Mouse (Mus musculus): ENCODE data around the gene Bcl2l12. TPM values are rescaled to one million over a fixed set of nuclear protein-coding genes. Genes with fewer than 3 reads are reported as not detected.

Gene Bcl2l12
- polyA plus RNA-seq, 1 experiment from 2014 or later, result 83.9 TPM

DNA sequence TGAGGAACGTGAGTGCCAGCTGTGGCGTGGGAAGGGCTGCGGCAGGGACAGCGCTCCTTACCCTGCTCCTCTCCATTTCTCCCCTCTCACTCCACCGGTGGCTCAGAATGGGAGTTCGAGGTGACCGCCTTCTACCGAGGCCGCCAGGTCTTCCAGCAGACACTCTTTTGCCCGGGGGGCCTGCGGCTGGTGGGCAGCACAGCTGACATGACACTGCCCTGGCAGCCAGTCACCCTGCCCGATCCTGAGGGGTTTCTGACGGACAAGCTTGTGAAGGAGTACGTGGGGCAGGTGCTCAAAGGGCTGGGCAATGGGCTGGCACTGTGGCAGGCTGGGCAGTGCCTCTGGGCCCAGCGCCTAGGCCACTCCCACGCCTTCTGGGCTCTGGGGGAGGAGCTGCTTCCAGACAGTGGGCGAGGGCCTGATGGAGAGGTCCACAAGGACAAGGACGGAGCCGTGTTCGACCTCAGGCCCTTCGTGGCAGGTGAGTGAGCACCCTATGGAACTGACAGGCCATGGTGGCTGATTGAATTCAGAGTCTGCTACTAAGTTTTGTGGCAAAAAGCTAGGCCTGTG is 2.1 kb upstream of the Bcl2l12 start:
- Histone ChIP-seq H3K9me3 (no peaks in the 10 kb centered on the region), H3K4me3 (peak overlapping the region; percentile 3; the same call in 1 of the 2 replicates), H3K4me1 (peaks cover 38% of the 10 kb centered on the region), H3K27ac (no peak overlapping the region), H3K27me3 (ENCODE audit: poor library complexity, severe bottlenecking) (no peaks in the 10 kb centered on the region), H3K36me3 (replicated peaks) (peaks cover 72% of the 10 kb centered on the region)
- DNase-seq (ENCODE audit: extremely low spot score, low spot score), result no peak
- WGBS, result 90% methylated on average over 21 of the region's 21 CpGs

DNA sequence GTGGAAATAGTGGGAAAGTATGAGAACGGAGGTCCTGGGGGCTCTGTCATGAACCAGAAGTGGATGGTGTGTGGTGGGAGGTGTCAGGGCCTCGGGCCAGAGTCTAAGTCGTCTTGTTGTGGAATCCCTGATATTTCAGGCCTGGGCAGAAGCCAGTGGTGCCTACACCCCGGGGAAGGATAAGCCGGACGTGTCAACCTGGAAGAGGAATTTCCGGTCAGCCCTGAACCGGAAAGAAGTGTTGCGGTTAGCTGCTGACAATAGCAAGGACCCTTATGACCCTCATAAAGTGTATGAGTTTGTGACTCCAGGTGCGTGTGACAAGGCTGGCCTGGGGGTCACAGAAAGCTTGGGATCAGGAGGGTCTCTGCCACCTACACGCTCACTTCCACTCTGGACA is 1.2 kb upstream of the Bcl2l12 start:
- H3K27me3 ChIP-seq (ENCODE audit: poor library complexity, severe bottlenecking), result no peaks in the 10 kb centered on the region
- peaks cover 44% of the 10 kb centered on the region for H3K4me1 ChIP-seq
- 90% methylated on average over 11 of the region's 11 CpGs for WGBS
- peaks cover 72% of the 10 kb centered on the region for H3K36me3 ChIP-seq (replicated peaks)
- no peaks in the 10 kb centered on the region for H3K9me3 ChIP-seq
- DNase-seq (ENCODE audit: extremely low spot score, low spot score), result no peak
- no peak overlapping the region for H3K27ac ChIP-seq
- H3K4me3 ChIP-seq, result peak overlapping the region; percentile 14; the same call in 1 of the 2 replicates

GRCm38 (mm10) chr7:44997940-44998428 is 528 bp downstream of the Bcl2l12 start:
- no peaks in the 10 kb centered on the region for H3K27me3 ChIP-seq (ENCODE audit: poor library complexity, severe bottlenecking)
- peak overlapping the region; percentile 80 for H3K4me3 ChIP-seq
- peaks cover 72% of the 10 kb centered on the region for H3K36me3 ChIP-seq (replicated peaks)
- H3K27ac ChIP-seq, result peak overlapping the region; percentile 96
- no peaks in the 10 kb centered on the region for H3K9me3 ChIP-seq
- 3% methylated on average over 15 of the region's 15 CpGs for WGBS
- DNase-seq (ENCODE audit: extremely low spot score, low spot score), result no peak
- peaks cover 46% of the 10 kb centered on the region for H3K4me1 ChIP-seq

DNA sequence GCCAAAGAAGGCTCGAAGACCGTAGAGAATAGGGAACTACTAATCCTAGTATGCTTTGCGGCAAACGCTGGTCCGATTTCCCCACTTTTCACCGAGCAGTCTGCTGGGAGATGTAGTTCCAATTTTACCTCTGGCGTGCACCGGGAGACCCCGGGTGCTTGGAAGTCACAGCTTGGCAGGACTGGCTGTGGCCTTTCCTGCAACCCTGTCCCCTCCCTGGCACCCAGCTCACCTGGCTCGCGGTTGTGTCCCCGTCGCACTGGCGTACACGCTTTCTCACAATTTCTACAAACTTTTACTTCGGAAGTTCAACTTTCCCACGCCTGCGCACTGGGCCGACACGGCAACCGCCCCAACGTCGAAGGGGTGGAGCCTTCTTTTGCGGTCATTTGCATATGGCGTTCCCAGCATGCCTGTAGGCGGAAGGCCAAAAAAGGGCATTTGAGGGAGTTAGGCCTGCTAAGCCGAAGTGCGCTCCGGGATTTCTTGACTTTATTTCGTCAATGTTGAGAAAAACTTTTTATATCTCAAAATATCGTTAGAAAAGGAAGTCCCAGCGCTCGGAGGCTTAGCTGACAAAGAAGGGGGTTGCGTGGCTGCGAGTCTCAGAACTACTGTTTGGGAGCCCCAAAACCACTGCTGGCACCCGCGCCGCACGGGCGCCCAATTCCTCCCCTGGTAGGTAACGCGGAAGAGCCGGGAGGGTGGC is 1.1 kb downstream of the Bcl2l12 start, which contains the start of gene Irf3:
Gene Irf3 (plus strand): TSS at position 418 of the 709 bp plus-strand sequence.
- Histone ChIP-seq H3K27me3 (ENCODE audit: poor library complexity, severe bottlenecking) (no peaks in the 10 kb centered on the region), H3K27ac (peak within 1 kb of the TSS; percentile 96), H3K36me3 (replicated peaks) (peaks cover 72% of the 10 kb centered on the region), H3K4me3 (peak within 1 kb of the TSS; percentile 80), H3K4me1 (peaks cover 46% of the 10 kb centered on the region), H3K9me3 (no peaks in the 10 kb centered on the region)
- WGBS, result under 1% methylated on average over 43 of the region's 43 CpGs
- DNase-seq (ENCODE audit: extremely low spot score, low spot score), result peak; percentile 95

DNA sequence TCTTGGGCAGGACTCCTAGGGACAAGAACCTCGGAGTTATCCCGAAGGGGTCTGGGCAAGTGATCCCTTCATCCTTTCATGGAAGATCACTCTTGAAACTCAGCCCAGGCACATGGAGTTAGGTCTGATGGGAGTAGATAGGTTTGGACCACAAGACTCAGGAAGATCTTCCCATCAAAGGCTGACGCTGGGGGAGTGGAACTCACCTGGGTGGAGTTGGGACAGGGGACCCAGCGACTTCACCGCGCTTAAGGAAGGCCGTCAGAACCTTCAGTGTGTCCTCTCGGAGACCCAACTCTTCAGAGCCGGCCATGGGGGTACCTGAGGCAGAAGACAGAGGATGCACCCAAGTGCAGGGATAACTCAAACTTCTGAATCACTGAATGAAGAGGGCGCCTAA is 1.8 kb downstream of the Bcl2l12 start:
- 18% methylated on average over 10 of the region's 10 CpGs for WGBS
- no peak for DNase-seq (ENCODE audit: extremely low spot score, low spot score)
- Histone ChIP-seq H3K27me3 (ENCODE audit: poor library complexity, severe bottlenecking) (no peaks in the 10 kb centered on the region), H3K36me3 (replicated peaks) (peaks cover 72% of the 10 kb centered on the region), H3K4me1 (peaks cover 46% of the 10 kb centered on the region), H3K4me3 (peak overlapping the region; percentile 80), H3K9me3 (no peaks in the 10 kb centered on the region), H3K27ac (peak overlapping the region; percentile 96)

GRCm38 (mm10) chr7:44986879-44987718 is 11.4 kb downstream of the Bcl2l12 start:
- DNase-seq (ENCODE audit: extremely low spot score, low spot score), result peak; percentile 89
- peak overlapping the region; percentile 97 for H3K4me3 ChIP-seq
- peak overlapping the region; percentile 99 for H3K27ac ChIP-seq
- peaks cover 42% of the 10 kb centered on the region for H3K4me1 ChIP-seq
- peaks cover 71% of the 10 kb centered on the region for H3K36me3 ChIP-seq (replicated peaks)
- no peaks in the 10 kb centered on the region for H3K9me3 ChIP-seq
- under 1% methylated on average over 29 of the region's 29 CpGs for WGBS
- H3K27me3 ChIP-seq (ENCODE audit: poor library complexity, severe bottlenecking), result no peaks in the 10 kb centered on the region

DNA sequence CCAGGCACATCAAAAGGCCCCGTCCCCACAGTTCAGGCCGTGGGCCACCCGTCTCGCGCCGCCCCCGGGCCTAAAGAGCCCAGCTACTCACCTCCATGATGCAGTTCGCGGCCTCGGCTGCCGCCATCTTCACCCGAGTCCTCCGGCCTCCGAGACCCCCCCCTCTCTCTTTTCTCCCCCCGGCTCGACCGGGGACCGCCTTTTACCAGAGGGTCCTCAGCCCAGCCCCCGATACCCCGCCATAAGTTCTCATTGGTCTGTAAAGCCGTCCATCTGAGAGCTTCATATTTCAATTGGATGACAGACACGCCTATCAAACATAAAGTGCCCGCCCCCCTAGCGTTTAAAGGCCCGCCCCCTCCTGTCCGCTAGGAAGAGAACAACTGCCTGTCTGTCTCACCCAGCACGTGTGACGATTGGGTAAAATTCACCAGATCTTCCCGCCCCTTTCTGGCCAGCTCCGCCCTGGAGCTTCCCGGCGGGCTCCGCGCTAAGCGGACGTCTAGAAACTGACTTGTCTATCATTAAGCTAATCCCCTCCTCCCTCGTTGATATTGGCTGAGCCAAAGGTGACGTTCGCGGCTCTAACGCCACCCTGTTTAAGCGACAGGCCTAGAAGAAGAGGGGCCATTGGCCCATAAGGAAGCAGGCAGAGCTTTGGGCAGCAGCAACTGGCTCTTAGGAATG is 12.2 kb downstream of the Bcl2l12 start, which contains the start of gene Prmt1:
Gene Prmt1 (minus strand): TSS at position 377 of the 687 bp plus-strand sequence.
- Histone ChIP-seq H3K9me3 (no peaks in the 10 kb centered on the region), H3K27me3 (ENCODE audit: poor library complexity, severe bottlenecking) (no peaks in the 10 kb centered on the region), H3K4me1 (peaks cover 42% of the 10 kb centered on the region), H3K36me3 (replicated peaks) (peaks cover 71% of the 10 kb centered on the region), H3K4me3 (peak within 1 kb of the TSS; percentile 97), H3K27ac (peak within 1 kb of the TSS; percentile 99)
- DNase-seq (ENCODE audit: extremely low spot score, low spot score), result peak; percentile 98
- WGBS, result under 1% methylated on average over 42 of the region's 42 CpGs

- Histone ChIP-seq H3K27me3 (ENCODE audit: poor library complexity, severe bottlenecking) (no peaks in the 10 kb centered on the region), H3K36me3 (replicated peaks) (peaks cover 71% of the 10 kb centered on the region), H3K27ac (peak overlapping the region; percentile 99), H3K9me3 (no peaks in the 10 kb centered on the region), H3K4me1 (peaks cover 42% of the 10 kb centered on the region), H3K4me3 (peak overlapping the region; percentile 97)
- DNase-seq (ENCODE audit: extremely low spot score, low spot score), result peak; percentile 88
- WGBS, result under 1% methylated on average over 45 of the region's 45 CpGs
Observed at GRCm38 (mm10) chr7:44985595-44986191, 12.8 kb downstream of the Bcl2l12 start.

GRCm38 (mm10) chr7:44984833-44985164 is 13.7 kb downstream of the Bcl2l12 start:
- no peak for DNase-seq (ENCODE audit: extremely low spot score, low spot score)
- no peaks in the 10 kb centered on the region for H3K9me3 ChIP-seq
- H3K4me1 ChIP-seq, result peaks cover 42% of the 10 kb centered on the region
- H3K4me3 ChIP-seq, result peak overlapping the region; percentile 97
- H3K27ac ChIP-seq, result peak overlapping the region; percentile 99
- WGBS, result 59% methylated on average over 3 of the region's 3 CpGs
- H3K36me3 ChIP-seq (replicated peaks), result peaks cover 71% of the 10 kb centered on the region
- no peaks in the 10 kb centered on the region for H3K27me3 ChIP-seq (ENCODE audit: poor library complexity, severe bottlenecking)

DNA sequence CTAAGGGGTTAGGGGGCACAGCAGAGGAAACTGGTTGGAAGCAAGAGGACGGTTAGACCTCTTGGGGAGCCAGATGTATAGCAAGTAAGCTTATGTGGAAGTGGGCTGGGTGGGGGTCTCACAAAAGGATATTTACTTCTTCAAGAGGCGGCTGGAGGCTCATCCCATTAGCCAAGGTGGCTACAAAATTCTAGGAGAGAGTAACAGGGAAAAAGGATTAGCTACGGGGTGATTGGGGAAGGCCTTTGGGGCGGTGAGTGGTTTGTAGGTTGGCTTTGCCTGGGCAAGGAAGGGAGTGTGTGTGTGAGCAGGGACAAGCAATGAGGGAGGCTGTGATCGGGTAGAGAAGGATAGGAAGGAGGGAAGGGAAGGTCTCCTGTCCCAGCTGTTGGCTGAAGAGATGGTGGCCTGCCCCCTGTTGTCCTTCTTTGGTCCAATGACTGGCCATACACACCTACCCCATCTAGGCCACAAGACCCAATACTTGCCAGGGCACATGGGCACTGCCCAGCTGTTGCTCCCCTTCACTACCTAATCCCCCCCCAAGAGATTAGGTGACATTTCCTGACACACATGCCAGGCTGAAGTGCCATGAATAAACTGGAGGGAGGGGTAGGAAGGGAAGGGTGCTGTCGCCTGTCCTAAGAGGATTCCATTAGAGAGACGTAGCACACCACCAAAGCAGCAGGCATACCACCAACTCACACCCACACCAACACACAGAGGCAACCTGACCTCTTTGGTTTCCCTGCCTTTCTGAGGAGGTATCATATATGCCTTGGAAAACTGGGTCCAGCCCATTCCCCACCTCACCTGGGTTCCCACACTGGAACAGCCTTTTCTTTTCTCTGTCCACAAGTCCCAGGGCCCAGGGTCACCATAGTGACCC is 14.3 kb downstream of the Bcl2l12 start:
- Histone ChIP-seq H3K4me1 (peaks cover 40% of the 10 kb centered on the region), H3K36me3 (replicated peaks) (peaks cover 71% of the 10 kb centered on the region), H3K27me3 (ENCODE audit: poor library complexity, severe bottlenecking) (no peaks in the 10 kb centered on the region), H3K4me3 (peak overlapping the region; percentile 97), H3K9me3 (no peaks in the 10 kb centered on the region), H3K27ac (peak overlapping the region; percentile 99; the same call in 1 of the 2 replicates)
- WGBS, result 84% methylated on average over 7 of the region's 7 CpGs
- DNase-seq (ENCODE audit: extremely low spot score, low spot score), result no peak

DNA sequence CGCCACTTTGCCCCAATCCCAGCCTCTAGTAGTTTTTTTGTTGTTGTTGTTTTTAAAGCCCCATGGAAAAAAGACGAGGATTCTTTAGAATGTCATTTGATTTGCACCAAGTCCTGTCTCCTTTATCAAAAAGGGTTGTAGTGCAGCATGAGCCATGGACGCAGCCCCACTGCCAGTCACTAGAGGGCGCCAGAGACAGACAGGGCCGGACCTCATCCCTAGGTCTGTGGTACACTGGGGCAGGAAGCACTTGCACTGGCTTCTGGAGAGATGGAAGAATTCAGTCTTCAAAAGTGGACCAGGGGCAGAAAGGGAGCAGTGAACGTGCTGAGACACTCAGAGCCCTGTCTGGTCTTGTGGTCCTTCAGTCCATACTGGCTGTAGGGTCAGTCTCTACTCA is 15.4 kb downstream of the Bcl2l12 start:
- WGBS, result 42% methylated on average over 6 of the region's 6 CpGs
- DNase-seq (ENCODE audit: extremely low spot score, low spot score), result peak; percentile 87
- H3K9me3 ChIP-seq, result no peaks in the 10 kb centered on the region
- no peaks in the 10 kb centered on the region for H3K27me3 ChIP-seq (ENCODE audit: poor library complexity, severe bottlenecking)
- peaks cover 32% of the 10 kb centered on the region for H3K4me1 ChIP-seq
- H3K27ac ChIP-seq, result 0 out of 2 replicates have a peak overlapping the region, but pooled peaks have one; percentile 44
- peak overlapping the region; percentile 97 for H3K4me3 ChIP-seq
- peaks cover 73% of the 10 kb centered on the region for H3K36me3 ChIP-seq (replicated peaks)

All from forebrain, embryonic 10.5 days (tissue).